Mouse (Mus musculus) neural tube, embryonic 10.5 days (tissue): ENCODE measurements around the gene Cldn34b2.
"Not testable (repeated sequence)": the region's sequence is repeated elsewhere in the genome, so short reads cannot be mapped to it uniquely, and the experiment has no call there.

Experiments used
- DNase-seq: peaks from one replicate; pipeline ENCODE4 v3.0.0-alpha.2; 2017; ENCODE audit warnings: low spot score; ENCODE audit errors: extremely low spot score

Gene Cldn34b2

DNA sequence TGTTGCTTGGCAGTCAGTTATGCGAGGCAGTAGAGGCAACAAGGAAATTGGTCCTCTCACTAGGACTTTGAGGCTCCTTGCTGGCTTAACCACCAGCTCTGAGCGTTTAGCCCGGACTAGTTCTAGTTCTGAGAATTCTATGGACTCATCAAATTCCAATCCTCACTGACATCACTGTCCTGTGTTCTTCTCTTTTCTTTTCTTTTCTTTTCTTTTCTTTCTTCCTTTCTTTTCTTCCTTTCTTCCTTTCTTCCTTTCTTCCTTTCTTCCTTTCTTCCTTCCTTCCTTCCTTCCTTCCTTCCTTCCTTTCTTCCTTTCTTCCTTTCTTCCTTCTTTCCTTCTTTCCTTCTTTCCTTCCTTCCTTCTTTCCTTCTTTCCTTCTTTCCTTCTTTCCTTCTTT, at the start of gene Cldn34b2:
Cldn34b2 (minus strand) TSS at position 101 of the 400 bp plus-strand sequence.
- DNase-seq: not testable (repeated sequence)

DNA sequence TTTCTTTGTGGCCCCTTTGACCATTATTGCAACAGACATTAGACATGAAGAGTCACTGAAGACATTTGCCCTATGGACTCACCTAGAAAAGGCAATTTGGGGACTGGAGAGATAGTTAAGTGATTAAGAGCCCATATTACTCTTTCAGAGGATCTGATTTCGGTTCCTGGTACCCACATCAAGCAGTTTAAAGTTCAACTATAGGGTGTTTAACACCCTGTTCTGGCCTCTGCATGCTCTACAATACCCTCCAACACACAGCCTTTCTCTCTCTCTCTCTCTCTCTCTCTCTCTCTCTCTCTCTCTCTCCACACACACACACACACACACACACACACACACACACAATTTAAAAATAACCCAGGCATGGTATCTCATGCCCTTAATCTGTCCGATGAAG, 49.4 kb upstream of the Cldn34b2 start:
- DNase-seq: no peak

DNA sequence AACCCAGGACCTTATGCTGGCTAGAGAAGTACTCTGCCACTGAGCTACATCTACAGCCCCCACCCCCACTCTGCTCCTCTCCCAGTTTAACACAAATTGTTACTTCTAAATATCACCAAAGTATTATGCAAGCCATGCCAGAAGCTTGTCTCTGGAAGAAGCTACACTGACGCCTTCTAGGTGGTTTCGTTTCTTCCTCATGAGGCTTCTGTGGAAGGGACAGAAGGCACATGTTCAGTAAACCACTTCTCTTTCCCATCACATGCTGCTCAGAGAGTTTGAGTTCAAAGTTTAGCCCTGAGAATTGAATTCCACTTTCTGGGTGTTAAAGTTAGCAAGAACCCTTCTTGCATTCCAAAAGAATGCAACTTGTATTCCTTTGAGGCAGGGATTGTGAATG, 49.0 kb upstream of the Cldn34b2 start:
- no peak for DNase-seq

DNA sequence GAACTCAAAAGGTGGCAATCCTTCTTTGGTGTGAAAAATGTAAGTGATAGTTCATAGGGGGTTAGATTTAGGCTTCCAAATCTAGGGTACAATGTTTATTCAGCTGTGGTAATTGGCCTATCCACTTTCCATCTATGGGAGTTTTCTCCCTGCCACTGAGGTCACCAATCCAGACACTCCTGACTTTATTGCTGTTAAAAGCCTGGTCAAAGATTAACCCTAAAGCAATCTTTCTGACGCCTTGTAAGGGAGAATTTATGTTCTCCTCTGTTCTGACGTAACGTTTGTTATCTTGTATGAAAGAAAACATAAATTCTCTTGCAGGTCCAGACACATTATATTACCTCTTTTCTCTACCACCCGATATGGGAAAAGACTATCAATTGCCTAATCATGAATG, 47.4 kb upstream of the Cldn34b2 start:
- no peak for DNase-seq

DNA sequence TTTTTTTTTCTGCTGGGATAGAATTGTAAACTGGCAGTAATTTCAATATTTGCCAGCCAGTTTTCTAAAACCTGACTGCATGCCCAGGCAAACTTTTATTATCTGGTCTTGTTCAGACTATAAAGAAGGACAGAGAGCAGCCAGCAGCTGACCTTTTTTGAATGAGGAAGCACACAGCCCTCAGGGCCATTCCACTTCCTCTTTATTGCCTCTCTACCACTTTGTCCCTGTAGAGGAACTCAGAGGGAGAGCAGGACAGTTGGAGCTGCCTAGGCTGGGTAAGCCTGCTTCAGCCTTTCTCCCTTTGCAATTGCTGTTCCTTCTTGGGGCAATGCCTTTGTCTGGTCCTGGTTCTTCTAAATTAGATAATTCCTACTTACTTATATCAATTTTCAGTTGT, 44.1 kb upstream of the Cldn34b2 start:
- no peak for DNase-seq

DNA sequence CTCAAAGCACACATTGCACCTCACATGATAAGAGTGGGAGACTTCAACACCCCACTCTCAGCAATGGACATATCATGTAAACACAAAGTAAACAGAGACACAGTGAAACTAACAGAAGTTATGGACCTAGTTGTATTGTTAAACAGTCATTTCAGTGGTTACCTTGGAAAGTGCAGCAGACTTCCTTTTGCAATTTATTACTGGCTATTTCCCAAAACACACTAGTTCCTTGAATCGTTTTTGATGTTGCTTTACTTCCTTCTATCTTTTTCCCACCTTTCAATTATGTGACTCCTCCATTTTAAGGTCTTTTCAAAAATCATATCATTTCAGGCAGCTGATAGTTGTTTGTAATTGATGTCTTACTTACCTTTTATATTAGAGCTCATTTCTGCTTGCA, 43.5 kb upstream of the Cldn34b2 start:
- no peak for DNase-seq

DNA sequence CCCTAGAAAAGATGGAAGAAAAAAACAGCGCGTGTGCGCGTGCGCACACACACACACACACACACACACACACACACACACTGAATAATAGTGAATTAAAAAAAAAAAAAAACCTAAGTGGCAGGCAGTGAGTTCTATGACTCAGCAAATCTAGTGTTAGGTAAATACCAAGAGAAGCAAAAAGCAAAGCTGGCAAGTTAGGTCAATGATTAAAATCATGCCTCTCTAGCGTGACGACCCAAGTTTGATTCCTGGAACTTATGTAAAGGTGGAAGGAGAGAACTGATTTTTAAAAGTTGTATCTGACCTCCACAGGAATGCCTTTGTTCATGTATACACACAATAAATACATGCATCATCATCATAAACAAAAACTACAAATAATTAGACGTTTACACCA, 41.7 kb upstream of the Cldn34b2 start:
- DNase-seq: no peak

DNA sequence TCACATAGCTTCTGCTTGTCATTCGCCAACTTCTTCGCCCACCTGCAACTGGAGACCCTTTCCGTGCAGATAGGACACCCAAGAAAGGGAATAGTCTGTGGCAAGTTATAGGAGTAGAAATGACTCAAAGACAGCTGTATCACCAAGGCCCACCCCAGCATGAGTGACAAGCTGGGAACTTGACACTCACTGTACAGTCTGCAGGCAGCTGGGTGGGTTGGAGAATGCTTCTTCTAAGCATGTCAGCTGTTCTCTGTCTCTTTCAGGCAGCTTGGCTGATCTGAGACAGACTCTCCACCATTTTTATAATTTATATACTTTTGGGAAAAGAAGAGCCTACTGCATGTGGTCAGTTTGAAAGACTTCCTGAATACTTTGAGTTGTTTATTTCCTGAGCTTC, 39.5 kb upstream of the Cldn34b2 start:
- DNase-seq: no peak

DNA sequence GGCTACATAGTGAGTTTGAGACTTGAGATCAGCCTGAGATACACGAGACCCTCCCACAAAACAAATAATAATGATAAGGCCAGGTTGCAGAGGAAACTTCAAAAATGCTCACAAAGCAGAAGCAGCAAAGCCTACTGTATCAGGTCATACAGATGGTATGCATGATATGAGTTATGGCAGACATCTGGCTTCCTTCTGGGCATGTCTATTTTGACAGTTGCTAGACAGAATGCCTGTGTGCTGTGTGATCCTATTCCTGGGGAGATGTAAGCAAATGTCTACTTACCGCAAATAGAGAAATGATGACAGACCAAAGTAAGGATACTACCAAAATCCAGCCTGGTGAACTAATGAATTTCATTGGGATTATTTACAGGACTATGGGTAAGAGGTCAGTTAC, 38.1 kb upstream of the Cldn34b2 start:
- DNase-seq: no peak

DNA sequence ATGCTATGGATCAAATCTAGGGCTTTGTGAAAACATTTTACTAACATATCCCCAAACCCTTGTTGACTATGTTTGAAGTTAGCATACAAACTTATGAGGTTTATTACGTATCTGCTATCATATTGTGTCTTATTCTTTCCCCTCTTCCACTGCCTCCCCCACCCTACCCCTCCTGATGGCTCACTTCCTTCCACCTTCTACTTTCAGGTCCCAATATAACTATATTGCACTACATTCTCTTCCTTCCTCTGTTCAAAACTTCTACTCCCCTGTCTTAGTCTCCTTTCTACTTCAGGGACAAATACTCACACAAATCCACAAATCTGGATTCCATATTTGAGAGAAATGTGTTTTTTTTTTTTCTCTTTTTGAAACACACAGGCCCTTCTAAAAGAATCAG, 35.3 kb upstream of the Cldn34b2 start:
- no peak for DNase-seq

DNA sequence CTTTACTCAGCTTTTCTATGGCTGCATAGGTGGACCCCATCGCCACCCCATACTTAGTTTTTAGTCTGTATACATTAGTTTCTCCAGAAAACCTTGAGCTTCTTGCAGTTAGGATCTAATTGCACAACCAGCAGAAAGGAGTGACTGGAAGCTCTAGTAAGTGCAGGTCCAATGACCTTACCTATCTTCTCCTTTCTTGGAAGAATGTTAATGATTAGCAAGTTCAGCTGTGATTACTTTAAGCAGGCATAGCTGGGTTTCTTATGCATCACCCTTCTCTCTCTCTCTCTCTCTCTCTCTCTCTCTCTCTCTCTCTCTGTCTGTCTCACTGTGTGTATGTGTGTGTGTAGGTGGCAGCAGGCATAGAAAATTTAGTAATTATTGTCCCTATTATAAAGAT, 23.7 kb upstream of the Cldn34b2 start:
- DNase-seq: no peak

DNA sequence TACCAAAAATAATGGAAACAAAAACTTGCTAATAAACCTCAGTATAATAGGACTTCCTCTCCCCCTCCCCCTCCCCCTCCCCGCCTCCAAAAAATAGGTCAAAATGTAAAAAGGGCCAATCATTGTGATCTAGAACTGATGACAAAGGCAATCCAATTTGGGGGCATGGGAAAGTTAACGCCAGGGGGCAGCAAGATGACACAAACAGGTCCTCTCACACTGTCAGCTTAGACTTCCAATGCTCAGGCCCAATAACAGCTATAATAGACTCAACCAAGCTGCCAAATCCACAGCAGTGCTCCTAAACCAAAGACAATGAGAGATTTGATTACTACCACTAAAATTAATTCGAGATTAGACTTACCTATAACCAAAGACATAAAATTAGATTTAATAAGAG, 16.5 kb upstream of the Cldn34b2 start:
- DNase-seq: no peak

DNA sequence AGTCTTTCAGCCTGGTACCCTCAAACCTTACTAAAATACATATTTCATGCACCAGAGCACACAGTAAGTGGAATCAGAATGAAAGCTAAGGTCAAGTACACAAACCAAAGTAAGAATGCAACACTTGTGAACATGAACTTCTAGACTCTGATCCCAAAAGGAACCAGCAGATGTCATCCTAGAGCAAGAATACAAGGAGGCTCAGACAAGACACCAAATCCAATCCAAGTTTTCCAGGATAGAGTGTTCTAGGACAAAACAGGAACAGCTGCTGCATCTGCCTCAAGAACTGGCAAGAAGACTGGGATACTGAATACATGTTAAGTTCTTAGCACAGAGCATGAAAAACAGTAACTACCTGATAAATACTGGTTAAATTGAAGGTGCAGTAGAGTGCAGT, 30.2 kb downstream of the Cldn34b2 start:
- DNase-seq: peak; percentile 10

DNA sequence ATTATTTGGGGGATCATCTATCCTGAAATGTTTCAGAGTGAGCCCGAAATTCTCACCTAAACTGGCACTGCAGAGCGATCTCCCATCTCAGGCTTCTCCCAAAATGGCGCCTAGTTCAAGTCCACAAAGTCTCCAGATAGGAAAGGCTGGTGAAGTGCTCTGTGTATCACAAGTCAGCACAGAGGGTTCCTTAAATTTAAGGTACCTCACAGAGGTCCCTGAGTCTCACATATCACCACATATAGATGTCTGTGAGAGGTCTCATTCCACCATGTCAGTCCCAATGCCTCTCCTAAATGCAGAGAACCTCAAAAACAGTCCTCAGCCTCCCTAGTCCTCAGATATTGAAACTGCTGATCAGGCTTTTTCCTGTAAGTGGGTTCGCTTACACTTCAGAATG, 34.6 kb downstream of the Cldn34b2 start, which contains the start of gene Magea2:
Magea2 (minus strand) TSS at position 101 of the 400 bp plus-strand sequence.
- not testable (repeated sequence) for DNase-seq

DNA sequence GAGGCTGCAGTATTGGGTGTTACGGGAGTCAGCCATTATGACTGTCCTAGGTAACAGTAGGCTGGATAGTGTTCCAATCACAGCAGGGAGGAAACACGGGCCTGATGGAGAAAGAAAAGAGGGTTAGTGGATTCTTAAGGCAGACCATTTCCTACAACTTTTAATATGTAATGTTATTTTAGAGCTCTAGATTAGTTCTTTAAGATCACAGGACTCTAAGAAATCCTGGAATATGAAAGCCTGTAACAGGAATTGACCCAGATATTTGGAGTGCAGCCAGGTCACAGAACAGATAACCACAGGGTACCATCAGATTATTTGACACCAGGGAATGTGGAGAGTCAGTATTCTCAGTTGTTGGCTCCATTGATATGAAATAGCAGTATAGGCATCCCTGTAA, 38.5 kb downstream of the Cldn34b2 start, which contains the start of gene Magea1:
Magea1 (minus strand) TSS at position 101 of the 400 bp plus-strand sequence.
- not testable (repeated sequence) for DNase-seq
